Mouse (Mus musculus) gastrocnemius, postnatal 25 days (tissue): ENCODE measurements around the gene Olfr1424. TPM values are rescaled to one million over a fixed set of nuclear protein-coding genes. Genes with fewer than 3 reads are reported as not detected.

Experiments used
- total RNA-seq, 2 experiments: library from RNA; stranded (reverse); gene quantifications; 1 replicate in 1 of 2; 2 replicates in 1 of 2; pipeline ENCODE4 v1.2.3; 2021

Olfr1424 gene
- total RNA-seq, 2 experiments from 2014 or later: not detected

Other genes starting within 250 kb of the Olfr1424 start
- gene Stx3, start 243.3 kb downstream of the Olfr1424 start, total RNA-seq: 1 to 10 TPM; 1.0 to 1.6 TPM
- not detected for gene Olfr1417, start 223.5 kb downstream of the Olfr1424 start, total RNA-seq
- gene Olfr1418, start 201.6 kb downstream of the Olfr1424 start, total RNA-seq: not detected
- gene Olfr1419, start 187.6 kb downstream of the Olfr1424 start, total RNA-seq: not detected
- not detected for gene Olfr1420, start 176.1 kb downstream of the Olfr1424 start, total RNA-seq
- 10 to 100 TPM; 18.7 to 22.8 TPM for gene Patl1, start 150.3 kb downstream of the Olfr1424 start, total RNA-seq
- 10 to 100 TPM; 56.9 to 63.4 TPM for gene Osbp, start 96.7 kb downstream of the Olfr1424 start, total RNA-seq
- gene Olfr1423, start 21.4 kb downstream of the Olfr1424 start, total RNA-seq: not detected
- gene Olfr1425, start 15.0 kb upstream of the Olfr1424 start, total RNA-seq: not detected
- gene Olfr1426, start 29.3 kb upstream of the Olfr1424 start, total RNA-seq: not detected
- not detected for gene Olfr1427, start 40.7 kb upstream of the Olfr1424 start, total RNA-seq
- gene Olfr1428, start 53.2 kb upstream of the Olfr1424 start, total RNA-seq: not detected
- not detected for gene Olfr76, start 60.5 kb upstream of the Olfr1424 start, total RNA-seq
- gene Olfr1555-ps1, start 107.4 kb upstream of the Olfr1424 start, total RNA-seq: not detected
- not detected for gene Olfr1431, start 138.0 kb upstream of the Olfr1424 start, total RNA-seq
- gene Olfr1432, start 169.9 kb upstream of the Olfr1424 start, total RNA-seq: not detected
- not detected for gene Olfr262, start 179.0 kb upstream of the Olfr1424 start, total RNA-seq
- gene Olfr235, start 198.3 kb upstream of the Olfr1424 start, total RNA-seq: not detected
- not detected for gene Olfr1434, start 217.2 kb upstream of the Olfr1424 start, total RNA-seq
- not detected for gene Olfr1436, start 236.4 kb upstream of the Olfr1424 start, total RNA-seq